Mouse (Mus musculus) MEL (cell line): ENCODE measurements around the gene Rap2b. TPM values are rescaled to one million over a fixed set of nuclear protein-coding genes. Genes with fewer than 3 reads are reported as not detected.

Experiments used
- DNase-seq: peaks from one replicate; pipeline ENCODE4 v3.0.0; 2011; ENCODE audit warnings: low read depth, low spot score
- H3K27ac ChIP-seq: 2 replicates; pipeline ENCODE4 v1.5.1; 2012; ENCODE audit warnings: low read depth, mild to moderate bottlenecking, control low read depth, low read length, moderate library complexity; ENCODE audit not compliant: control insufficient read depth
- H3K27me3 ChIP-seq, 2 experiments: fragments of 150-350 bp in 1 of 2; sonication (generic) in 1 of 2; 2 replicates each; pipeline ENCODE4 v1.6.1; 2012; ENCODE audit warnings: low read length in 2 of 2, mild to moderate bottlenecking in 2 of 2, improper control_type of control experiment in 1 of 2, moderate library complexity in 1 of 2; ENCODE audit not compliant: insufficient read depth in 2 of 2, control insufficient read depth in 1 of 2
- H3K36me3 ChIP-seq, 2 experiments: 2 replicates each; pipeline ENCODE4 v1.6.1; 2012 to 2014; ENCODE audit warnings: low read length in 2 of 2, improper control_type of control experiment in 1 of 2, inconsistent platforms in 1 of 2, mild to moderate bottlenecking in 1 of 2; ENCODE audit not compliant: insufficient read depth in 2 of 2, control insufficient read depth in 1 of 2
- H3K4me1 ChIP-seq, 2 experiments: fragments of 150-350 bp in 1 of 2; sonication (generic) in 1 of 2; 2 replicates each; pipeline ENCODE4 v1.6.1; 2012; ENCODE audit warnings: low read length in 2 of 2, improper control_type of control experiment in 1 of 2, mild to moderate bottlenecking in 1 of 2; ENCODE audit not compliant: insufficient read depth in 2 of 2, control insufficient read depth in 1 of 2
- H3K4me3 ChIP-seq, 2 experiments: fragments of 150-350 bp in 1 of 2; sonication (generic) in 1 of 2; 2 replicates each; pipeline ENCODE4 v1.5.1; 2012; ENCODE audit warnings: low read depth in 2 of 2, low read length in 2 of 2, mild to moderate bottlenecking in 2 of 2, moderate library complexity in 2 of 2, control low read depth in 1 of 2, improper control_type of control experiment in 1 of 2; ENCODE audit not compliant: control insufficient read depth in 1 of 2, insufficient read depth in 1 of 2
- H3K79me2 ChIP-seq: 2 replicates; pipeline ENCODE4 v1.6.1; 2012; ENCODE audit warnings: mild to moderate bottlenecking, low read length, moderate library complexity; ENCODE audit not compliant: control insufficient read depth, poor library complexity, insufficient read depth
- H3K9ac ChIP-seq: 2 replicates; pipeline ENCODE4 v1.6.1; 2012; ENCODE audit warnings: low read depth, mild to moderate bottlenecking, control low read depth, low read length, moderate library complexity; ENCODE audit not compliant: control insufficient read depth, poor library complexity, severe bottlenecking
- H3K9me3 ChIP-seq: fragments of 150-350 bp; sonication (generic); replicated peaks from 2 replicates; pipeline ENCODE4 v1.6.1; 2012; ENCODE audit warnings: mild to moderate bottlenecking, low read length, improper control_type of control experiment, moderate library complexity; ENCODE audit not compliant: insufficient read depth
- CHD1 ChIP-seq: IDR thresholded peaks from 2 replicates; pipeline ENCODE4 v1.6.1; 2012; ENCODE audit warnings: low read depth, mild to moderate bottlenecking, inconsistent platforms, low read length, improper control_type of control experiment
- E2F4 ChIP-seq: IDR thresholded peaks from 2 replicates; pipeline ENCODE4 v1.6.1; 2011; ENCODE audit warnings: low read depth, low read length, improper control_type of control experiment, borderline replicate concordance
- ELF1 ChIP-seq: IDR thresholded peaks from 2 replicates; pipeline ENCODE4 v1.6.1; 2014; ENCODE audit warnings: low read depth, mild to moderate bottlenecking, inconsistent platforms, low read length, improper control_type of control experiment, moderate library complexity
- KAT2A ChIP-seq: conservative IDR thresholded peaks from 2 replicates; pipeline ENCODE4 v1.6.1; 2012; ENCODE audit warnings: low read depth, low read length, improper control_type of control experiment, inconsistent platforms
- MAFK ChIP-seq: IDR thresholded peaks from 2 replicates; pipeline ENCODE4 v1.6.1; 2011; ENCODE audit warnings: low read depth, mild to moderate bottlenecking, low read length, improper control_type of control experiment, borderline replicate concordance
- MAX ChIP-seq: IDR thresholded peaks from 2 replicates; pipeline ENCODE4 v1.6.1; 2011; ENCODE audit warnings: low read length, improper control_type of control experiment
- MXI1 ChIP-seq: IDR thresholded peaks from 2 replicates; pipeline ENCODE4 v1.6.1; 2011; ENCODE audit warnings: mild to moderate bottlenecking, low read depth, low read length, improper control_type of control experiment
- MYB ChIP-seq: IDR thresholded peaks from 2 replicates; pipeline ENCODE4 v1.6.1; 2011; ENCODE audit warnings: mild to moderate bottlenecking, low read depth, low read length, improper control_type of control experiment
- NRF1 ChIP-seq: IDR thresholded peaks from 2 replicates; pipeline ENCODE4 v1.6.1; 2014; ENCODE audit warnings: low read depth, mild to moderate bottlenecking, inconsistent platforms, low read length, improper control_type of control experiment, moderate library complexity; ENCODE audit not compliant: poor library complexity, insufficient read depth, severe bottlenecking
- POLR2A ChIP-seq, 2 experiments: IDR thresholded peaks; 2 replicates each; pipeline ENCODE4 v1.6.1; 2011 to 2012; ENCODE audit warnings: low read length in 2 of 2, mild to moderate bottlenecking in 2 of 2, control low read depth in 1 of 2, improper control_type of control experiment in 1 of 2, low read depth in 1 of 2, moderate library complexity in 1 of 2; ENCODE audit not compliant: control insufficient read depth in 1 of 2, insufficient read depth in 1 of 2, poor library complexity in 1 of 2
- POLR2AphosphoS2 ChIP-seq: IDR thresholded peaks from 2 replicates; pipeline ENCODE4 v1.6.1; 2011; ENCODE audit warnings: low read length, improper control_type of control experiment
- RCOR1 ChIP-seq: IDR thresholded peaks from 2 replicates; pipeline ENCODE4 v1.6.1; 2012; ENCODE audit warnings: low read depth, mild to moderate bottlenecking, inconsistent platforms, low read length, improper control_type of control experiment
- SIN3A ChIP-seq: IDR thresholded peaks from 2 replicates; pipeline ENCODE4 v1.6.1; 2012; ENCODE audit warnings: low read length, improper control_type of control experiment, inconsistent platforms
- SMC3 ChIP-seq: IDR thresholded peaks from 2 replicates; pipeline ENCODE4 v1.6.1; 2011; ENCODE audit warnings: low read depth, low read length, improper control_type of control experiment
- TBP ChIP-seq: IDR thresholded peaks from 2 replicates; pipeline ENCODE4 v1.8.0; 2011; ENCODE audit warnings: low read depth, low read length, improper control_type of control experiment
- UBTF ChIP-seq: IDR thresholded peaks from 2 replicates; pipeline ENCODE4 v1.6.1; 2012; ENCODE audit warnings: low read depth, mild to moderate bottlenecking, inconsistent platforms, low read length, improper control_type of control experiment, moderate library complexity, borderline replicate concordance; ENCODE audit not compliant: insufficient read depth
- USF1 ChIP-seq: IDR thresholded peaks from 2 replicates; pipeline ENCODE4 v1.6.1; 2014; ENCODE audit warnings: low read depth, mild to moderate bottlenecking, inconsistent platforms, low read length, improper control_type of control experiment, moderate library complexity
- ZC3H11A ChIP-seq: IDR thresholded peaks from 2 replicates; pipeline ENCODE4 v1.6.1; 2012; ENCODE audit warnings: low read depth, mild to moderate bottlenecking, inconsistent platforms, low read length, improper control_type of control experiment
- ZKSCAN1 ChIP-seq: IDR thresholded peaks from 2 replicates; pipeline ENCODE4 v1.6.1; 2012; ENCODE audit warnings: low read depth, mild to moderate bottlenecking, inconsistent platforms, low read length, improper control_type of control experiment, moderate library complexity
- ZMIZ1 ChIP-seq: IDR thresholded peaks from 2 replicates; pipeline ENCODE4 v1.6.1; 2012; ENCODE audit warnings: low read depth, mild to moderate bottlenecking, inconsistent platforms, low read length, improper control_type of control experiment, moderate library complexity
- ZNF384 ChIP-seq: IDR thresholded peaks from 2 replicates; pipeline ENCODE4 v1.6.1; 2012; ENCODE audit warnings: low read depth, mild to moderate bottlenecking, inconsistent platforms, low read length, improper control_type of control experiment
- polyA plus RNA-seq, 2 experiments: library from polyadenylated mRNA; stranded (reverse) in 1 of 2; unstranded in 1 of 2; fragments of >175 nt in 1 of 2; fragments of >200 nt in 1 of 2; gene quantifications; 2 replicates each; pipeline versions ENCODE4 v1.2.1 to v1.2.4; 2012; ENCODE audit warnings: low replicate concordance in 2 of 2, low read depth in 1 of 2; ENCODE audit not compliant: insufficient read length in 2 of 2, insufficient read depth in 1 of 2, missing spikeins in 1 of 2
- total RNA-seq: library from RNA; depleted of rRNA; stranded (reverse); fragments of 300-350 nt; gene quantifications from 2 replicates; pipeline ENCODE4 v1.2.3, GENCODE M21; 2012

Gene Rap2b
- total and polyA plus RNA-seq, 3 experiments, result 4.4 to 5.6 TPM; not detected in 1

DNA sequence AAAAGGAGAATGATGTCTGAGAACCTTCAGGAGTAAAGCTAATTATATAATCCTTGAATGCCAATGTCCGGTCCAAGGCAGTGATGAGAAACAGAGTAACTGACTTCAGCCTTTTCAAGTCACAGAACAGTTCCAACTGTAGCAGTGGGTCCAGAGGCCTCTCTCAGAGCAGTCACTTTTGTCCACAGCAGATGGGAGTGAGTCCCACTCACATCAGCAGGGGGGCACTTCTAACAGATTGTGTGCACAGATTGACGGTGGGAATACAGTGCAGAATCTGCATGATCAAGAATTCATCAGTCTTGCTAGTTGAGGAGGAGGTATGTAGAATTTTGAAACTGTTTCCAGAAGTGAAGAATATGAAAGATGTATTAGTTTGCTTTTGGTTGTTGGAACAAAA lies 41.4 kb upstream of the Rap2b start:
- no peak for TF ChIP-seq ZC3H11A
- no peak for TF ChIP-seq ZNF384
- no peak for TF ChIP-seq POLR2A (IDR thresholded peaks at IDR 0.05; ENCODE audit: control insufficient read depth in 1 of 2, insufficient read depth in 1 of 2, low read depth in 1 of 2, low read length in 2 of 2, poor library complexity in 1 of 2)
- no peak for TF ChIP-seq USF1
- no peak for TF ChIP-seq MAX
- no peak for TF ChIP-seq UBTF
- no peak for TF ChIP-seq RCOR1
- no peak for TF ChIP-seq MYB
- no peak for TF ChIP-seq ELF1
- TF ChIP-seq POLR2AphosphoS2, result no peak
- no peak for TF ChIP-seq CHD1
- TF ChIP-seq ZKSCAN1, result no peak
- no peak for TF ChIP-seq NRF1
- TF ChIP-seq SIN3A, result no peak
- no peak for TF ChIP-seq SMC3
- TF ChIP-seq E2F4, result no peak
- no peak for TF ChIP-seq MXI1
- no peak for TF ChIP-seq MAFK
- no peak for TF ChIP-seq KAT2A
- Histone ChIP-seq H3K9ac (no peak overlapping the region), H3K9me3 (no peaks in the 10 kb centered on the region), H3K36me3 (no peaks in the 10 kb centered on the region), H3K27me3 (no peaks in the 10 kb centered on the region), H3K27ac (no peak overlapping the region), H3K4me3 (no peak overlapping the region), H3K4me1 (no peaks in the 10 kb centered on the region), H3K79me2 (no peaks in the 10 kb centered on the region)
- DNase-seq, result no peak

DNA sequence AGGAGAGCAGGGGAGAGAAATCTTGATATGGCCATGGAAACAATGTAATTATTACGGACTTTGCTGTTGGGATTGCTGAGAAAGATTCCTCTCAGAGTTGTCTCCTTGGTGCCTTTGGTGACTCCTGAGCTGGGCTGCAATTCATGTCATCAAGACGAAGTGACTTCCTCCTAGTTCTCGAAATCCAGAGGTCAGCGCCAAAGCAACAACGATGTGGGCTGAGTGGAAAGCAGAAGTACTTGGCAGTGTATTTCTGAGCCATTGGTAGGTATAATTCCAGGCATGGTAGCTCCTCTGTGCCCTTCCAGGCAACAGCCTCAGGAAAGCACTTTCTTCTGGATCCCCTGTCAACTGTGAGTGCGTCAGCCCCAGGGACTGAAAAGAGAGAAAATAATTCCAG lies 39.8 kb upstream of the Rap2b start:
- Histone ChIP-seq H3K9ac (no peak overlapping the region), H3K36me3 (no peaks in the 10 kb centered on the region), H3K4me1 (no peaks in the 10 kb centered on the region), H3K9me3 (no peaks in the 10 kb centered on the region), H3K27ac (no peak overlapping the region), H3K4me3 (no peak overlapping the region), H3K79me2 (no peaks in the 10 kb centered on the region), H3K27me3 (no peaks in the 10 kb centered on the region; a peak in 1 of 4 replicates)
- DNase-seq, result peak; percentile 35
- no peak for TF ChIP-seq E2F4
- no peak for TF ChIP-seq ZMIZ1
- TF ChIP-seq UBTF, result no peak
- TF ChIP-seq MAFK, result no peak
- TF ChIP-seq TBP, result no peak
